Mouse (Mus musculus) kidney, postnatal 10 days (tissue): ENCODE measurements at regions not wholly inside any gene's neighbourhood (a gene's known extent, or its start where the extent isn't known, plus 50 kb on each side); places are given as distances from the start of the nearest gene placed in this dataset.

Source experiments
- DNase-seq: peaks from one replicate; pipeline ENCODE4 v3.0.0; 2021; ENCODE audit warnings: mixed read lengths

- DNase-seq = no peak
Measured at GRCm38 (mm10) chr4:131381529-131381928, 437.3 kb downstream of the Matn1 start.

GRCm38 (mm10) chr4:131383862-131384261 is 439.7 kb downstream of the Matn1 start:
- no peak for DNase-seq

- no peak for DNase-seq
Measured at GRCm38 (mm10) chr4:131386961-131387360, 442.8 kb downstream of the Matn1 start.

- DNase-seq = peak; percentile 16
Measured at GRCm38 (mm10) chr4:131391119-131391923, 446.8 kb downstream of the Ptpru start.

GRCm38 (mm10) chr4:131391924-131392297 is 446.2 kb downstream of the Ptpru start:
- no peak for DNase-seq

- no peak for DNase-seq
Measured at GRCm38 (mm10) chr4:131392478-131392877, 445.6 kb downstream of the Ptpru start.

- DNase-seq = no peak
Measured at GRCm38 (mm10) chr4:131396226-131396840, 441.8 kb downstream of the Ptpru start.

GRCm38 (mm10) chr4:131397161-131397560 is 440.9 kb downstream of the Ptpru start:
- DNase-seq = no peak

GRCm38 (mm10) chr4:131400756-131401155 is 437.3 kb downstream of the Ptpru start:
- peak; percentile 85 for DNase-seq

GRCm38 (mm10) chr4:131401255-131401654 is 436.8 kb downstream of the Ptpru start:
- DNase-seq = no peak

- DNase-seq = no peak
Measured at GRCm38 (mm10) chr4:131405376-131406017, 432.6 kb downstream of the Ptpru start.

- DNase-seq = no peak
Measured at GRCm38 (mm10) chr4:131407464-131407863, 430.6 kb downstream of the Ptpru start.

GRCm38 (mm10) chr4:131408644-131409043 is 429.4 kb downstream of the Ptpru start:
- DNase-seq = no peak

- DNase-seq = peak; percentile 83
Measured at GRCm38 (mm10) chr4:131409805-131410204, 428.3 kb downstream of the Ptpru start.

GRCm38 (mm10) chr4:131411936-131412335 is 426.2 kb downstream of the Ptpru start:
- no peak for DNase-seq

GRCm38 (mm10) chr4:131413380-131413779 is 424.7 kb downstream of the Ptpru start:
- DNase-seq = no peak

GRCm38 (mm10) chr4:131415453-131415852 is 422.6 kb downstream of the Ptpru start:
- DNase-seq = no peak

GRCm38 (mm10) chr4:131416209-131416608 is 421.9 kb downstream of the Ptpru start:
- no peak for DNase-seq

GRCm38 (mm10) chr4:131417159-131417748 is 420.8 kb downstream of the Ptpru start:
- no peak for DNase-seq

- no peak for DNase-seq
Measured at GRCm38 (mm10) chr4:131425311-131425710, 412.8 kb downstream of the Ptpru start.

- no peak for DNase-seq
Measured at GRCm38 (mm10) chr4:131427871-131428270, 410.2 kb downstream of the Ptpru start.

- DNase-seq = no peak
Measured at GRCm38 (mm10) chr4:131429356-131429755, 408.7 kb downstream of the Ptpru start.

- DNase-seq = no peak
Measured at GRCm38 (mm10) chr4:131430420-131430819, 407.7 kb downstream of the Ptpru start.
